Mouse (Mus musculus) cerebellum, postnatal 4 days (tissue): Measurements from ENCODE around the gene Pafah2.

Experiments used
- DNase-seq, 2 experiments: peaks; one replicate each; pipeline ENCODE4 v3.0.0; 2022; ENCODE audit warnings: low spot score in 2 of 2, mixed read lengths in 1 of 2

The Pafah2 gene

GRCm38 (mm10) chr4:134395977-134396825 lies at the start of gene Pafah2:
Pafah2 (plus strand) TSS chr4:134396320.
- peak; percentile 86 to 92 for DNase-seq

DNA sequence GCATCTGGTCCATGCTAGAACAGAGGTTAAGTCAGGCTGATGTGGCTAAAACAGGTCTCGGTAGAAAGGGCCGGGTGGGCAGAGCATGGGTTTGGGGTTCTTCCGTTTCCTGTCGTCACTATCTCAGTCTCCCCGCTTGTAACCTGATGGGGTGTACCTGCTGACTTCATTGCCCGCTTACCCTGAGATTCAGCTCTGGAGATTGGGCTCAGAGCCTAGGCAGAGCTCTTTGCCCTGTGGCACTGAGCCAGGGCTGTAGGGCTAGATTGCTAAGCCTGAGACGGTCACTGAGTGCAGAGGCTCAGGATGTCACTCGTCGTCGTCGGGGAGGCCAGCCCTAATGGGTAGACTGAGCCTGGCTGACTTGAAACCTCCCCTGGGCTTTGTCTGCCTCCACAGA lies 48.0 kb upstream of the Pafah2 start:
- DNase-seq: no peak

DNA sequence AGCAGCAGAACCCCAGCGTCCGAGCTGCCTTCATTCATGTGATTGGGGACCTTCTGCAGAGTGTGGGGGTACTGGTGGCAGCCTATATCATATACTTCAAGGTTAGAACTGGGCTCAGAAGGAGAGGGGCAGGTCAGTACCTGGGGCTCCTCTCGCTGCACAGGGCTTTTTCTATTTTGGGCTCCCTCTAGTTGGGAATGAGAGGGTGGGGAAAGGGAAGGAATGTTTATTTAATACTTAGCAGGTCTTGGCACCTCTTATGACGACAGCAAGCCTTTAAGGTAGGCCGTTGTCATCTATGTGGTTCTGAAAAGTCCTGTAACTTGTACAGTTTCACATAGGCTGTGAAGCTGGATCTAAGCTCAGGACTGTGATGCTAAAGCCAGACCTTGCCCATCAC lies 47.6 kb upstream of the Pafah2 start:
- no peak for DNase-seq

DNA sequence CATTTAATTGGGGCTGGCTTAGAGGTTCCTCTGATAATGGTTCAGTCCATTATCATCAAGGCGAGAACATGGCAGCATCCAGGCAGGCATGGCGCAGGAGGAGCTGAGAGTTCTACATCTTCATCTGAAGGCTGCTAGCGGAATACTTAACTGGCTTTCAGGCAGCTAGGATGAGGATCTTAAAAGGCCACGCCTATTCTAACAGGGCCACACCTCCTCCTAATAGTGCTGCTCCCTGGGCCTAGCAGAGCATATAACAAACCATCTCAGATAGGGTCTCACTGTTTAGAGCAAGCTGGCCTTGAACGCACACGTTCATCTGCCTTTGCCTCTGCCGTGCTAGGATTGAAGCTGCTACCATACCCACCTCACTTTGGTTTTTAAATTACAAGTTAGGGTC lies 46.3 kb upstream of the Pafah2 start:
- no peak for DNase-seq

DNA sequence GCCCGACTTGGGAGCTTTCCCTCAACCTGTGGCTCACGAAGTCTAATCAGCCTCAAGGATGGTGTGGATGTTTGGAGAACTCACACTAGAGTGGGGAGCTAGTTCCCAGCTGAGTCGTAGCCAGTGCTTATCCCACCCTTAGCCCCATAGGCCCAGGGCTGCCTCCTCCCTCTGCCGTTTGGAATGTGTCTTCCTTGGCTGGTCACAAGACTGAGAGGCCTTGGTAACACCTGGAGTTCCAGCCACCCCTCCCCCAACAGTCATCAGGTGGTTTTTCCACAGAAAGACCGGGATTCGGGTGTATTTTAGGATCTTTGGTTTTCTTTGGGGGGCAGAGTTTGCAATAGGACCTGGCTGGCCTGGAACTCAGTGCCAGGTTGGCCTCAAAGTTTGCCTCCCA lies 45.5 kb upstream of the Pafah2 start:
- DNase-seq: no peak

GRCm38 (mm10) chr4:134351329-134352260 lies 44.5 kb upstream of the Pafah2 start:
- no peak for DNase-seq

- DNase-seq: no peak
These were observed 43.8 kb upstream of the Pafah2 start for GRCm38 (mm10) chr4:134352261-134352707.

GRCm38 (mm10) chr4:134352929-134353328 lies 43.2 kb upstream of the Pafah2 start:
- no peak for DNase-seq

- no peak for DNase-seq
These were observed 42.4 kb upstream of the Pafah2 start for GRCm38 (mm10) chr4:134353527-134354409.

DNA sequence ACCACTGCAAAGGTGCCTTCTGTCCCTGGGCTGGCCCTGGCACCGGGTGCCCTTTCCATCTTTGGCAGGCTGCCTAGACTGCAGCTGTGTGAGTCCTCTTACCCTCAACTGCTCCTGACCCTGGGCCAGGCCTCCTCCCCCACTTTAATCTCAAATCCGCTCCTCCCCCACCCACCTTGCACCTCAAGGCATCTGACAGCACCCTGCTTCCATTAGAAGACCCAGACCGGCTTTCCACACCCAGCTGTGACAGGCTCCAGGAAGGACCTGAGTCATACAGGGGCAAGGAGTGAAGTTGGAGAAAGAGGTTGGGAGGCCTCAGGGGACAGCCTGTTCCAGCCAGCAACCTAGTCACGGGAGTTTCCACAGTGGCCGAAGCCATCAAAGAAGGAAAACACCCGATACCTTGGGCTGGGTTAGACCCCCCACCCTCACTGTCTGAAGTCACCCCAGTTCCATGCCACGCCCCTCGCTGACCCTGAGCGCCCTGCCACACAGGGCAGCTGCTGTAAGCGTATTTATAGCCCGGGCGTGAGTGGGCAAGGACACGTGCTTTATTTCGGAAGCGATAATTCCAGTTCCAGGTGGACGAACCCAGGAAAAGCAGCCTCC lies 40.2 kb upstream of the Pafah2 start:
- peak in 1 of 2 experiments; percentile 19 for DNase-seq

GRCm38 (mm10) chr4:134356591-134357460 lies 39.3 kb upstream of the Pafah2 start:
- DNase-seq: peak; percentile 63 to 86

- no peak for DNase-seq
These were observed 38.7 kb upstream of the Pafah2 start for GRCm38 (mm10) chr4:134357461-134357771.

GRCm38 (mm10) chr4:134359649-134360048 lies 36.5 kb upstream of the Pafah2 start:
- DNase-seq: no peak

DNA sequence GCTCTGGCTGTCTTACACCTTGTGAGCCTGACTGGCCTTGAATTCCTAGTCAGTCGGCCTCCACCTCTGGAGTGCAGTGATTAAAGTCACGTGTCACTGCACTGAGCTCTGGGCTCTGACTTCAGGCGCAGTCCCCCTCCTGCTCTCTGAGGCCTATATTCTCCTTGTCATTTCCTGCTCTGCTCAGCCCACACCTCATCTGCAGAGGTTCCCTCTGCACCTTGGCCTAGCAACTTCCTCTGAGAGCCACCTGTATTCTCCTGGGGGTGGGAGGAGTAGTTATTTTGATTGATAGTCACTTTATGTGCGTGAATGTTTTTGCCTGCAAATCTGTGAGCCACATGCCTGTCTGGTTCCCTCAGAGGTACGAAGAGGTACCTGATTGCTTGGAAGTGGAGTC lies 34.9 kb upstream of the Pafah2 start:
- DNase-seq: no peak

DNA sequence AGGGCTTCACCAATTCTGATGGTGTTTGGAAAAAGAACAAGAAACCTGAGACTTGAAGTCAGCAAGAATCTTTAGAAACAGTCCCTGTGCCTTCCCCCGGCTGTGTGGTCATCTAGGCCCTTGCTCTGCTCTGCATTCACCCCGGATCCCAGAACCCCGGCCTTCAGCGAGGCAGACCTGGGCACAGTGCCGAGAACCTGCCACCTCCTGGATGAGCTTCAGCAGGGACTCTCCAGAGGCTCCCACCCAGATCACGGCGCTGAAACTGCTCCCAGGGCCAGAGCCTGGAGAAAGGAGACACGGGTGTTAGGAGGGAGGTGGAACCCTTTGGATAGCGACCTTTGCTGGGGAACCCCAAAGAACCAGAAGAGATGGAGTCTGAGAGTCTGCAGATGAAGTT lies 34.0 kb upstream of the Pafah2 start:
- DNase-seq: no peak

DNA sequence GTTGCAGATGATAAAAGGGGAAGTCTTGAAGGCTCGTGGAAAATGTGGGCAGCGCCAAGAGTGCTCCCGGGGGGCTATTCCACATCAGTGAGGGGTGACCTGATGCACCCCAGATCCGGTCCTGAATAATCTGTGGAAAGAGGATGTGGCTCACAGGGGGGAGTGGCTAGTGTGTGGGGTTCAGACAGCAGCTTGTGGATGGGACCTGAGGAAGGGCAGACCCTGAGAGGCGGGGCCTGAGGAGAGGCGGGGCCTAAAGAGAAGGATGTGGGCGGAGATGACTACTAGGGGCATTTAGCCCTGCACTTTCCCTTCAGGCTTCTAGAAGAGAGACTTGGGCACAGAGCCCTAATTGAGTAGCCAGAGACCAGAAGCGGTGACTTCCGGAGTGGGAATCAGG lies 33.5 kb upstream of the Pafah2 start:
- no peak for DNase-seq

- no peak for DNase-seq
These were observed 30.8 kb upstream of the Pafah2 start for GRCm38 (mm10) chr4:134365280-134365679.

DNA sequence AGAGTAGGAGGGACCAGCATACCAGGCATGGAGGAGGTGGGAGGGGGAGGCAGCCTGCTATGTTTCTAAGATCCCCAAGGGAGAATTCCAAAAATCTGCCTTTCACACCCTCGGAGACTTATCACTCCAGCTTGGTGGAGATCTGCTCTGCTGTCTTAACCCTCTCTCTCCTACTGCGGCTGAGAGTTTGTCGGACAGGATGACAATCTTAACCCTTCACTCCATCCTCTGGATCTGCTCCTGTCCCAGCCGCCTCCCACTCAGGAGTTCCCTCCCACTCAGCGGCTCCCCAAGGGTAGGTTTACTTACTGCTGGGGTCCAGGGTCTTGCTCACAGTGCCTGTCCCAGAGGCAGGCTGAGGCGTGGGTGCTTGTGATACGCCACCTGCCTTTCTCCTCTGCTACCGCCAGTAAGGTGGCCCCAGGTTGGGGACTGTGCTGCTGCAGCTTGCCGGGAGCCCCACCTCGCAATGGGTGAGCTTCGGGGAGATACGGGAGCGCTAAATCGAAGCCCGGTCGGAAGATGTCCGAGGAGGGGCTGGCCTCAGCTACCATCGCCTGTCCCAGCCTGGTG lies 25.4 kb upstream of the Pafah2 start:
- DNase-seq: no peak

- DNase-seq: no peak
These were observed 24.7 kb upstream of the Pafah2 start for GRCm38 (mm10) chr4:134371316-134371855.
